8 mouse cellular contexts compared by ENCODE assay signal in genomic region chr6:131360693-131361092, GRCm38 (mm10). TPM values are rescaled to one million over a fixed set of nuclear protein-coding genes. Genes with fewer than 3 reads are reported as not detected.
DNase-seq lines count a peak whose midpoint lies in the region; ATAC-seq lines count a peak whose summit lies in the region.
"Had no signal": no experiment of that assay in that cellular context is flagged by ENCODE, and none has a peak within 500 bp of the region (broad histone marks: within the 10 kb centered on the region; RNA-seq: fewer than 3 reads in every experiment).

No protein-coding gene starts in this region.

- H3K9me3 ChIP-seq in kidney, embryonic 16.5 days (ENCODE audit: low read length) = no peaks in the 10 kb centered on the region
- H3K9me3 ChIP-seq: limb, embryonic 15.5 days had no signal

- no peaks in the 10 kb centered on the region for H3K27me3 ChIP-seq in kidney, embryonic 16.5 days (ENCODE audit: insufficient read depth, low read length)
- H3K27me3 ChIP-seq: limb, embryonic 15.5 days had no signal

- H3K4me2 ChIP-seq in kidney, embryonic 16.5 days (replicated peaks; ENCODE audit: low read depth, low read length) = no peak overlapping the region
- H3K4me2 ChIP-seq: limb, embryonic 15.5 days had no signal

- ATAC-seq in kidney, embryonic 16.5 days (ENCODE audit: low FRiP score, low TSS enrichment) = 0 out of 2 replicates have a peak, but pooled peaks have one; percentile 57
- ATAC-seq in megakaryocyte, adult 5-6 weeks (ENCODE audit: poor library complexity, severe bottlenecking) = peak; percentile 60

- DNase-seq in kidney, adult 11 months = no peak
- peak; percentile 19 for DNase-seq in CD4-positive helper T cell, adult 2 months (ENCODE audit: low read depth, low spot score)
- peak; percentile 33 for DNase-seq in brain, adult 2 months (ENCODE audit: low read depth, low spot score)
- no peak for DNase-seq in testis, postnatal 10 days (ENCODE audit: low spot score)
- DNase-seq in MN1 (ENCODE audit: low spot score) = no peak

- peaks cover 16% of the 10 kb centered on the region for H3K36me3 ChIP-seq in kidney, embryonic 16.5 days (ENCODE audit: insufficient read depth, low read length)

- H3K4me1 ChIP-seq in kidney, embryonic 16.5 days (ENCODE audit: insufficient read depth, low read length) = no peaks in the 10 kb centered on the region
- H3K4me1 ChIP-seq: limb, embryonic 15.5 days had no signal

- H3K4me3 ChIP-seq in kidney, embryonic 16.5 days (ENCODE audit: low read length) = no peak overlapping the region
- H3K4me3 ChIP-seq: limb, embryonic 15.5 days had no signal

- no peak overlapping the region for H3K9ac ChIP-seq in kidney, embryonic 16.5 days (replicated peaks; ENCODE audit: low read length)
- H3K9ac ChIP-seq: limb, embryonic 15.5 days had no signal

- H3K27ac ChIP-seq in kidney, embryonic 16.5 days (ENCODE audit: low read length) = no peak overlapping the region
- H3K27ac ChIP-seq: limb, embryonic 15.5 days had no signal

- WGBS in kidney, embryonic 16.5 days = 76% methylated on average over 5 of the region's 5 CpGs

RNA-seq across cellular contexts. Expression of gene Styk1, which starts 7.3 kb away (rescaled TPM):
- 3.5 and 4.4 TPM in 2 replicates for polyA plus RNA-seq in kidney, embryonic 16.5 days (2015; fragmentation: Nextera tagmentation; extraction: Ambion mirVana)
- 0.59 and 1.7 TPM in 2 replicates for total RNA-seq in megakaryocyte, adult 5-6 weeks (2015)
- total RNA-seq in megakaryocyte, adult 5-6 weeks (2017) = 1.1 and 1.3 TPM in 2 replicates

RNA-seq across cellular contexts. Expression of gene Ybx3, which starts 27.6 kb away (rescaled TPM):
- 32.2 and 35.9 TPM in 2 replicates for polyA plus RNA-seq in kidney, embryonic 16.5 days (2015; fragmentation: Nextera tagmentation; extraction: Ambion mirVana)
- total RNA-seq in megakaryocyte, adult 5-6 weeks (2015) = 198 and 202 TPM in 2 replicates
- total RNA-seq in megakaryocyte, adult 5-6 weeks (2017) = 215 and 291 TPM in 2 replicates

Comparison
In these comparisons a context has a peak if more than half of its experiments do, and no peak if none do; other contexts are left out.
1. DNase-seq: peak in CD4-positive helper T cell, adult 2 months (single experiment) and brain, adult 2 months (single experiment); none in kidney, adult 11 months (single experiment), testis, postnatal 10 days (single experiment) and MN1 (single experiment).